Mouse (Mus musculus) left cerebral cortex, postnatal 4 days (tissue): ENCODE measurements around the gene Pard3b. TPM values are rescaled to one million over a fixed set of nuclear protein-coding genes. Genes with fewer than 3 reads are reported as not detected.
A peak's percentile ranks its signal among the peaks of the same experiment; 100 is the strongest.

ENCODE experiments used
- DNase-seq: peaks from one replicate; pipeline ENCODE4 v3.0.0-alpha.2; 2022
- intact Hi-C: fragments of 180-260 bp; cut with DNase I; formaldehyde crosslinking; loops from one replicate; pipeline ENCODE4 v1.15.1; 2025
- total RNA-seq, 2 experiments: library from RNA; stranded (reverse); gene quantifications; 2 replicates each; pipeline ENCODE4 v1.2.3; 2021

Pard3b gene
- total RNA-seq, 2 experiments from 2014 or later: 6.3 to 7.1 TPM

DNA sequence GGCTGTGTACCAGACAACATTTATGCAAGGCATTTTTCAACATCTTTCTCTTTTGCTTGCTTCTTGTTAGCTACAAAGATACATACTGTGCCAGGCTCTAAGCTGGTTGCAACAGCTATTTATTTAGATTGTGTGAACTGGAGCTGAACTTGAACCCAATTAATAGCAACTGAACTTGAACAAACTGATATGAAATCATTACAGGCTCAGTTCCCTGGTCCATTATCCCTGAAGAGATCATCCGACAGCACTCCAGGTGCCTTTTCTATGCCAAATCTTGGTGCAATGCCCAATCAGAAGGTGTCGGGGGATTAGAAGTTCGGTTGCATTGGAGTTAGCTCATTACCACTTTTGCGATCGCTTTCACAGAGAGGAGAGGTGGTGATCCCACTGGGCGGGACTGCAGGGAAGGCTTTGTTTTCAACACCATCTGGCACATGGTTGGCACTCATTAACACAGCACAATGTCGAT, 414.6 kb downstream of the Pard3b start:
- peak; percentile 41 for DNase-seq
- intact Hi-C loops: no loop called here

DNA sequence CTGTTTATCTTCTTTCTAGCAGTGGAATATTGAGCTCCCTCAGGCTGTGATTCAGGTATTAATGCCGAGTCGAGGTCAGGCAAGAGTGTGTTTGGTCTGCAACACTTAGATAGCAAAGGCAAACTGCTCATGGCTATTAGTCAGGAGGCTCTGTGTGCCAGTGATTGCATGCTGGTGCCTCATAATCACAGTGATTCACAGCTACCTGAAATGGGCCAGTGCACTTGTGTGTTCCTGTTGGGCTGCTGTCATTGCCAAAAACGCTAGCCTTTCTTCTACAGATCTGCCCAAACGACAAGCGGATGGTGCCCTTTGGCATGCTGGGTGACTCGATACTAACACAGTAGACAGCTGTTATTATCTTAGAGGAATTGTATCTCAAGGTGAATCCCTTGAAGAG, 416.7 kb downstream of the Pard3b start:
- intact Hi-C loops: no loop called here
- no peak for DNase-seq

DNA sequence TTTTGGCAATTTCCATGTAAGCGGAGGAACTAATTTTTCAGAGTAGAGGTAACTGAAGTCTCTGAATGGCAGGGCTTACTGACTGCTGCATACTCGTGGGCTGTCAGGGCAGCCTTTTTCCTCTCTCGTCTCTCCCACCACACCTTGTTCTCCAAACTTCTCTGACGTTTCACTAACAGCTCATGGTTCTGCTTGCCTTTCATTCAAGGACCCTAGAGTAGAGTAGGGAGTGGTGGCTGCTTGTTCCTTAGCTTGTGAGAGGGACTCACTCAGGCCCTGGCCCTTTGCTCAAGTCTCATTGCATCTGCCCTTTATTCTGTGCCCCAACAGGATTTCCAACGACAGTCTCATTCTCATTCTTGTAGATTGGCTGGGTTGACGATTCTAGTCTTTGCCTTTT, 432.0 kb downstream of the Pard3b start:
- DNase-seq: no peak
- intact Hi-C loops: no loop called here

DNA sequence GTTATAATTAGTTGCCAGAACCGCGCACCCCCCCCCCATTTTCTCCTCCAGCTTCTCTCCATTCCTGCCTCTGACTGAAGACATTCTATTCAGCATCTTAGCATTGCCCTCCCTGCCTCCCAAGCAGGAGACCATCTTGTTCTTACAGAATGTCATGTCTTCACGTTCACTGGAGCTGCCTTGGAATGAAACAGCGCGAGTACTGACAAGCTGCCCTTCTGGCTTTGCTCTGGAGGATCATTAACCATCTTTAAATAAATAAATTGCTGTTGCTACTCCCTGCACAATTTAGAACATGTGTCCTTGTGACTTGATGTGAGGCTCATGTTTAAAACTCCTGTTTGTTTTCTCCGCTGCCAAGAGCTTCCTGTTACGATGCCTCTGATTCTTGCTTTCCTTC, 432.5 kb downstream of the Pard3b start:
- intact Hi-C loops: no loop called here
- no peak for DNase-seq

DNA sequence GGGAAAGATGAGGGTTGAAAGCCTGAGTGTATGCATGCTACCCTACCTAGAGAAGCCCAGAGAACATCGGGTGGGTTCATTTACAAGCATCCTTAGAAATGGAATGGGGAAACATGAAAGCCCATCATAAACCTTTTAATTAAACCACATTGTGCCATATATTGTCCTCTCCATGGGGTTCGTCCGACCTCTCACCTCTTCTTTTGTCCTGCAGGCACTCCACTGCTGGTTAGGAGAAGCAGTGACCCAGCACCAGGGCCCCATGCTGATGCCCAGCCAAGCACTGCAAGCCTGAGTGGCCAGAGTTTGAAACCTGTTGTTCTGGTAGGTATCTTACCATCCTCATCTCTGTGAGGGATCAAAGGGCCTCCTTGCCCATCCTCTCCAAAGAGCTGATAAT, 437.5 kb downstream of the Pard3b start:
- no peak for DNase-seq
- intact Hi-C loops: no loop called here

DNA sequence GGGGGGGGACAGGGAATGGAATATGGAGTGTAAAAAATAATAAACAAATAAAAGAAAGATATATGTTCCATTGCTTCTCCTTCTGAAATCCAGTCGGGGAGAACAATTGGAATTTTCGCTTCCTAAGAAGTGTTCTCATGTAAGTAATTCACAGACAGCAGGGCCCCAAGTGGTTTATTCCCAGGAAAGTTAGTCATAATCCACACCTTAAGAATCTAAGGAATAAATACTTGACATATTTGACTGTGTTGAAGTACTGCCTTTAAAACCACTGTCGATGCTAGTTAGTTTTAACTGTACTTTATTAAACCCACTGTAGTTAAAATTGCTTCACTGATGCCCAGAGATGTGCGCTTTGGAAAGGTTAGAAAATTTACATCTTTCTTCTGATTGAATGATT, 442.5 kb downstream of the Pard3b start:
- DNase-seq: no peak
- intact Hi-C loops: no loop called here

DNA sequence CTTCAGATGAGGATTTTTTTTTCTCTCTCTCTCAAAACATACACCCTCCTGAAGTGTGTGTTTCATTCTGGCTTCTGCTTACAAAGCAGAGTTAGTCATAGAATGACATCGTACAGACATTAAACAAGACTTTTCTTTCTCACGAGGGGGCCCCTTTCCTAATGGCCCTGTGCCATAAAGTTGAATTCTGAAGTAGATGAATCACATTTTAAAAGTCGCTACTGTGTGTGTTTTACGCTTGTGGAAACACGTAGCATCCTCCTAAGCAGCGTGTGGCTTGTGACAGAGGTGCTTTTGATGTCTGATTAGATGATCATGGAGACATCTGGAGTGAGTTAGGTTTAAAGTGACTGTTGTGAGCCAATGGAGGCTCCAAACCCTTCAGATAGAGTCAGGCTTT, 447.4 kb downstream of the Pard3b start:
- no peak for DNase-seq
- intact Hi-C loops: no loop called here

DNA sequence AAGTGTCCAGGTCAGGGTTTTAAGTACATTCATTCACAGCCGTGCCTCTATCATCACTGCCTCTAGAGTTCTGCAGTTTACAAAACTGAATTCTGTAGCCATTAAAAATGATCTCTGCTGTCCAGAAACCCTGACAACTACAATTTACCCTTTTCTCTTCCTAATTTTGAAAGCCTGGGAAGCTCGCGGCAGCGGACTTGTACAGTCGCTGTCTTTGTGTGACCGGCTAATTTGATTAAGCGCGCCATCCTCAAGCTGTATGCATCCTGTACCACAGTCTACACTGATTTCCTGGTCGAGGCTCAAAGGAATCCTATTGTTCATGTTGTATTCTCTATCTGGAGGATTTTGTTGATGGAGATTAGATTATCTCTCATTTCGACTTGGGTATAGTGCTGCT, 448.8 kb downstream of the Pard3b start:
- DNase-seq: no peak
- intact Hi-C loops: no loop called here

DNA sequence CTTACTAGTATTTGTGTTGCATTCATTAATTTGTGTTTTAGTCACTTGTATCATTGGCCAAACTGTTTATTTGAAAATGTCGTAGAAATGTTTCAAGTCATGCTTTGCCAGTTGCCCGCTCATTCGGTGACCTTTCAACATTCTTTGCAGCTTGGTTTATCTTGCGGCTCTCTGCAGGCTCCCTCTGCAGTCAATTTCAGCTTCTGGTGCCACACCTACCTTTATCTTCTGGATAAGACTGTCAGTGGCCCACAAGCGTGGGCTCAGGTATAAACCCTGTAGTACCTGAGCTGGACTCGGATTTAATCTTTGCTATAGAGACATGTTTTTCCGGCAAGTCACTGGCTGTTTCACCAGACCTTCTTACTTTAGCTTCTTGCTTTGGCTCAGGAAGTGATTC, 456.3 kb downstream of the Pard3b start:
- DNase-seq: no peak

DNA sequence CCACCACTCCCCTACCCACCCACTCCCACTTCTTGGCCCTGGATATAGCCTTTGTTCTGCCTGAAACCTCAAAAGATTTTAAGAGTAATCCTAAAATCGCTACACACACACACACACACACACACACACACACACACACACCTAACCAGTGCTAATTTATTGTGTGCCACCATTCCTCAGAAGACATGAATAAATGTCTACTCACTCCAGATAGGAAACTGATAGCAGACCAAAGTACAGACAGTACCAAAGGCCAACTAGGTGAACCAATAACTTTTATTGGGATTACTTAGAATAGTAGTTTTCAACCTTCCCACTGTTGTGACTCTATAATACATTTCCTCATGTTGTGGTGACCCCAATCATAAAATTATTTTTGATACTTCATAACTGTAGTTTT, 483.8 kb downstream of the Pard3b start:
- intact Hi-C loops: no loop called here
- no peak for DNase-seq

More for the DNA sequence above, 456.3 kb downstream of the Pard3b start:
- intact Hi-C loops: no loop called here

DNA sequence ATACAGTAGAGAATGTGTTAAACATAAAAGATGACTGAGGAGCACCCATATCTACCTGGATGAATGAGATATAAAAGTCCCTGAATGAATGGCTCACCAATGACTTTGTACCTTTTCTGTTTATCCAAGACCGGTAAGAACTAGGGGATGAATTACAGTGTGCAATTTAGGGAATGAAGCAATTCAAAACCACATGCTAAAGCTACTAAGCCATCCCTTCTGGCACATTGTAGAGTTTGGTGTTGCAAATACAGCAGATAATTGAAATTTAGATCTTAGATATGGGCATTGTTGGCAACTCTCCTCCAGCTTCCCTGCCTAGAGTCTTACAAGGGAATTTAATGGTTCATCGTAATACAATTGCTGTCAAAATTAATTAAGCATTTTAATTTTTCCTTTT, 490.6 kb downstream of the Pard3b start:
- intact Hi-C loops: no loop called here
- DNase-seq: no peak

DNA sequence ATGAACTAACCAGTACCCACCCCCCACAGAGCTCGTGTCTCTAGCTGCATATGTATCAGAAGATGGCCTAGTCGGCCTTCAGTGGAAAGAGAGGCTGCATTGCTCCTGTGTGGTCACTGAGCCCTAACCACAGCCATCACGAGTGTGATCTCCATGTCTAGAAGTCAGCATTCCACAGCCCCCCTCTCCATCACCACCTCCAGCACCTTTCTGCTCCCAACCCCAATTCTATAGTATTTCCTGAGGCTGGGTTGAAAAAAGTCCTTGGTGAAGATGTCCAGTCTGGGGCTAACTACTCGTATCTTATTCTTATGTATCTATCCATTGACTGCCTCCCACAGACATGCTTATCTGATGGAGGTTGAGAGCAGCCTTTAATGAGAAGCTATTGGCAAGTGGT, 509.5 kb downstream of the Pard3b start:
- intact Hi-C loops: no loop called here
- DNase-seq: no peak

DNA sequence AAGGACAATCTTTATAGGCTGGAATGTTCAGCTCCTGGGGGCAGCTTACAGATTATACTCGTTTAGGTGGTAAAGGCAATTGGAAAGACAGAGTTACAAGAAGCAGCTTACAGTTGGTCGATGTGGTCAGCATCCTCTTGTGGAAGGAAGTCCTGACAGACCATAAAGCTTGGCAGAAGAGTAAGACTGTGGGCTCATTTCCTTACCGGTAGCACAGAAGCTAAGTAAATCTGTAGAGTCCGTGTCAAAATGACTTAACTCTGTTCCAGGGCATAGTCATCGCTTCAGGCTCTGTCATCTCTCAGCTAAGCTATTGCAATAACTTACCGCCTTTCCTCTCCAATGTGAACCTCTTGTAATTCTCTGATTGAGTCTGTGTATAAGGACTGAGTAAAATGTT, 510.2 kb downstream of the Pard3b start:
- intact Hi-C loops: no loop called here
- DNase-seq: no peak

DNA sequence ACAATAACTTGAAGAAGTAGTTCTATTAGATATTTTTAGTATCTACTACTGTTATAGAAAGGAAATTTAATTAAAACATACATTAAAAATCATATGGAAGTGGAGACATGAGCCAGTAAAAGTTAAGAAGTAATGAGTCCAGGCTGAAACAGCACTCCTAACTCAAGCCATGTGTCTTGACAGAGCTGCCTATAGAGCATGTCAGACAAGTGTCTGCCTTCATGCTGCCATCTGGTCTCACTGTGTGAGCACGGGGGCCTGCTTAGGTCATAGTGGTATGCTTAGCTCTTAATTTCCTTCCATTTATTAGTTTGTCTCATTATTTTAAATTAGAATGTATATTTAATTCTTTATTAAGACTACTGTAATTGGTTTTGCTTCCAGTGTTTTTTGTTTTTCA, 517.3 kb downstream of the Pard3b start:
- peak; percentile 6 for DNase-seq
- intact Hi-C loops: no loop called here

DNA sequence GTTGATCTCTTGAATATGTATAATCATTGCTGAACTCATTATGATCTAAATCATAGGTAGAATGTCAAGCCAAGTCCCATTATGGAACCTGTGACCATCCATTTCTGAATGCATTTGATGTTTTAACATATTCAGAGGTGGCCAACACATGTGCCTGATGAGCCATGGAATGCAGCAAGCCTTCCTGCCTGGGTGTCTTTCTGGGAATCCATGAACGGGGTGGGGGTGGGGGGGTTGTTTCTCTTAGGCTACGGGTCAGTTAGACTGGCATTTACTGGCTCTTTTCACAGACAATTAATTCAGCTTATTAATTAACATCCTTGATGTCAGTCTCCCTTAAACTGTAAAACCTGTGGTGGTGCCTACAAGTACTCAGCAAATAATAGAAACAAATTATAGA, 521.0 kb downstream of the Pard3b start:
- no peak for DNase-seq
- intact Hi-C loops: no loop called here

DNA sequence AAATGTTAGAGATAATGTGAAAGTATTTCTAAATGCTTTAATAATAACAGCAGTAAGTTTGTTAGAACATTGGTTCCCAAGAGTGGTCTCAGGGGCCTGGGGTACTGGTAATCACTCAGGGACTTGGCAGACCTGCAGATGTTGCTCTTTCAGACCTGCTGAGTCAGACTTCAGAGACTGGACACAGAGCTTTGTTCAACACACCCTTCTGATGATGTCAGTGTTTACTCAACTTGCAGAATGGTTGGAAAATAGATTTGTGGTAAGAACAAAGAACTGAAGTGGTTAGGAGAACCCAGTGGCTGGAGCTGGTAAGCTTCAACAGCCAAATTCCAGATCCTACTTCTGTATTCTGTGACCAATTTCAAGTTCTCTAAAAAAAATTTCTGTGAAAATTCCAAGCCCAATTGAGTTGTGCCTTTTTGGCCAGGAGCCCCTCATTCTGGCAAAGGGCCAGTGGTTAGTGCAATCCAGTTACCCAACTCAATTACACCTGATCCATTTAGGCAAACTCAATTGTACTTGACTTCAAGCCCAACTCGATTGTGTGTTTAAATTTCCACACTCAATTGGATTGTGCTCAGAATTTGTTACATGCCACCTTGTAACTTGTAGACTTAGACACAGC, 536.5 kb downstream of the Pard3b start:
- intact Hi-C loops: no loop called here
- peak; percentile 42 for DNase-seq

DNA sequence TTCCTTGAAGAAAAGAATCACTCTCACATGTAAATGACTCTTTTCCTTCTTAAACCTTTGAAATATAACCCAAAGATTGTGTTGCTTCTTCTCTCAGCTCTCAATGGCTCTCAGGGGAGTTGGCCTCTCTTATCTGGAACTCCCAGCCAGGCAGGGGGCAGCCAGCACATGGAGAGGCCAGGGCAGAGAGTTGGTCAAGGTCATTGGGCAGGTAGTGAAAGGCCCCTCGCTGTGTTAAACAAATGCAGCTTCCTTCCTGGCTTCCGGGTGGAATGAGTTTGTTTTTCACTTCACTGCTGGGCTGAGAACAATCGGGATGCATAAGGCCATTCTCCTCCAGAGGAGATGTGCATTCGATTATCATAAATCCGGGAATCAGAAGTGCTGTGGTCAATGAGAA, 543.0 kb downstream of the Pard3b start:
- intact Hi-C loops: no loop called here

DNA sequence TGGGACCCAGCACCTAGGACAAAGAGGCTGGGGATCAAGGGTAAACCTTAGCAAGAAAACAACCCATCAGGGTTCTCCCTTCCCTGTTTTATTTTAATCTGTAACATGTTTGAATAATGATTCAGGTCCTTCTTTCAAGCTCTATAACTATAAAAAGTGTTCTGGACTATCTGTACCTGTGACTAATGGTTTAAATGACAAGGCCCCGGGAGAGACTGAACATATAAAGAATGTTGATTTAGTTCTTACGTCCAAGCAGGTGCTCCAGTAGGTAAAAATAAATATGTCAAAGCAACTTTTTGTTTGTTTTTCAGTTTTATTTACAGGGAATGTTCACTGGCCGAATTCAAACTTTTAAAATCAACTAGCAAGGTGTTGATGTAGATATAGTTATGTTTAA, 544.0 kb downstream of the Pard3b start:
- DNase-seq: no peak
- intact Hi-C loops: no loop called here

More for the DNA sequence above, 543.0 kb downstream of the Pard3b start:
- no peak for DNase-seq

DNA sequence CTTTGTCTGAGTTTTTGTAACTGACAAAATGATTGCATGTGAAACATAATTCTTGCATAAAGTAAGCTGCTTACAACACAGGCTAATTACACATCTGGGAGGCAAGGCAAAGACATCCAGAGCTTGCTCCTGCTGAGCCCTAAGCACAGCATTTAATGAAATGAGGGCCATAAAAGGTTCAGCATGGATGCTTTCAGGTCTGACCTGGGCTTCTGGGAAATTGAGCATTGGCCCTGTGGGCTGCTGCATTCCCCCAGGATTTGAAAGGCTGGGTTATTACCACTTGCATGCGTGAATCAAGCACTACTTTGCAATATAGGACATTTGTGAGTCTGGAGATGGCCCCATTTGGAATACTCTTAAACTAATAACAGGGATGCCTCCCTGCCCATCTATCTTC, 552.2 kb downstream of the Pard3b start:
- intact Hi-C loops: no loop called here
- DNase-seq: no peak

DNA sequence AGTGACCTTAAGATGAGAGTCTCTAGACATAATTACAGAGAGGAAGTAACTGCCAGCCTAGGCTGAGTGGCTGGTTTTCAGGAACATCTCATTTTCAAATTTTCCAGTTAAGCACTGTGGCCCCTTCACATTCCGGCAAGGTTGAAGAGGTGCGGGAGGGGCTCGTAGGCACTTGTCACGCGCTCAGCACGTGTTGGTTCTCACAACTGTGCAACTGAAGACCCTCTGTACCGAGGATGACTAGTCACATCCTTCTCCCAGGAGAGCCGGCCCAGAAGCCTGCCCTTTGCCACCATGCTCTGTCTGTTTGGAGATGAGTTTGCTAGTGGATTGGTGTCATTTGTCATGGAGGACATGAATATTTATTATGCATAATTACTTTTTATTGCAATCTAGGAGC, 558.9 kb downstream of the Pard3b start:
- intact Hi-C loops: no loop called here
- no peak for DNase-seq

DNA sequence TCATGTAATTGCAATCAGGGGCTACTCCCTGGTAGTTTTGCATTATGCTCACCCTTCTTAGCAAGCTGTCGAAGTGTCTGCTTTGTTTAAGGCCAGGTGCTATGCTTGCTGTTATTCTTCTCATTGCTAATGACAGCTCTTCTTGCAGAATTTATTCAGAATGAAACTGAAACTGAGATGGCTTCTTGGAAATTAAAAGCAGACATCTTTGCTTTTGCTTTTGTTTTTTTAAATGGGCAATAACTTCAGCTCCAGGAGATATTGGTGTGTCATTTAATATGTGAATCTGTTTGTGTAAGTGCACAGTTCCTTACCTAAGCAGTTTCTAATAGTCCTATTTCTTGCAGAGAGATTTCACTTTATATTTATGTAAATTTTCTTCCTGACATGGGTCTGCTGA, 562.3 kb downstream of the Pard3b start:
- intact Hi-C loops: no loop called here
- DNase-seq: no peak

DNA sequence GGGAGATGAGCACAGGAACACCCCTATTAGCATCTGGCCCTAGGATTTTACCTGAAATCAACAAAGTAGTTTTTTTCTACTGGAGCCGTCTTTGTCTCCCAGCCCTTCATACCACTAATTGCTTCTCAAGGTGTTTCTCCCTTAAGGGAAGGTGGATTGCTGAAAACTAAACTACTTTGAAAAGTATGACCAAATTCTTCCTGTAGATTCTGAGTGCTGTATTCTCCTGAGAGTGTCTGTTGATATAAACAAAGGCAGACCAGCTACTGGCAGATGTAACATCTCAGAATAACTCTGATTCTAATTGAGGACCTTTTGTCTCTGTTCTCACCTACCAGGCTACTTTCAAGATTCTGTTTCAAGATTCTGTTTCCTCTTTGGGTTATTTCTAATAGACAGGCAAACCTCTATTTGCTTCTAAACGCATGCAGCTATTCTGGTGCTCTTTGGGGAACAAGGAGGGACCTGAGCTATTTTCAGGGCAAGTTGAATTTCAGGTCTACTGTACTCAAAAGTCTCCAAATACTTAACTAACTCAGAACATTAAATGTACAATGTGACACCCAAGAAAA, 563.1 kb downstream of the Pard3b start:
- DNase-seq: no peak
- intact Hi-C loops: no loop called here

DNA sequence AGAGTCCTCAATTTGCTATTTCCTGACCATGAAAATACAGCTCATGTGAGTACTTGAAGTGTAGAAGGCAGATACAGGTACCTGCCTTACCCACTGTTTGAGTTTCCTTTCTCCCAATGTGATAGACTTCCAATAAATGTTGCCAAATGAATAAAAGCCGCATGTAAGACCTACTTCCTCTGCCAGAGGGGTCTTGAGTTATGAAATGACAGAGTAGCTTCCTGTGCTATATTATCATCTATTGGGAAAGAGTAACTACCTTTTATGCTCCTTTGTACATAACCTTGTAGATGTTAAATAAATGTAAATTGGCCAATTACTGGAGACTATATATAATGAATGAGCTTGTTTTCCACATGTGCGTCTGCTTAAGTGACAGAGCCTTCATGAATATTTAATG, 574.7 kb downstream of the Pard3b start:
- no peak for DNase-seq
- intact Hi-C loops: no loop called here
